Mouse (Mus musculus): Measurements from ENCODE around the gene 1810049J17Rik.

DNA sequence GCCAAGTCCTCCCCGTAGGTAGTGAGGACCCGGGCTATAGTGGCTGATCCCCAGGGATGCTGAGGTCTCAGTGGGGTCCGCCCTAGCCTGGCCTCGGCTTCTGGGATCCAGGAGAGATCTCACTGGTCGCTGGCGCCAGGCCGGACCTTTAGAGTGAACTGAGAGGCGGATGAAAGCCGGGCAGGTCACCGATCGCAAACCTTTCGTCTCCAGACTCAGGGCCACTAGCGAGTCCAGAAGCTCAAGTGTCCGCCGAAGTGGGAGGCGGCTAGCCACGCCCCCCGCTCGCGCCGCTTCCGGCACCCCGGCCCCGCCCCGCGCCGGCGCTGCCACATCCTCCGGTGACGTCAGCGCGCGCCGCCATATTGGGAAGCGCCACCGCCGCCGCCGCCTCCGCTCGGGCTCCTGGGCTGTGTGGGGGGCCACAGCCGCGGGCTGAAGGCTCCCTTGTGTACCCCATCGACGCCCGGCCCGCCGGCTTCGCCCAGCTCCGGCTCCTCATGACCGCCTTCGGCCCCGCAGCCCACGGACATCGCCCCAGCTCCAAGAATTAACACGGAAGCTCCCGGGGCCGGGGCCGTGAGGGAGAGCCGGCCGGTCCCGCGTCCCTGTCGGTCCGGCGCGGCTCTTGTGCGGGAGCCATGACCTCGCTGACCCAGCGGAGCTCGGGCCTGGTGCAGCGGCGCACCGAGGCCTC is 460 bp downstream of the 1810049J17Rik start, which contains the start of gene Golph3:
- TF ChIP-seq POLR2A (IDR thresholded peaks at IDR 0.05; ENCODE audit: low read depth, low read length): peak; percentile 61
- TF ChIP-seq CTCF (conservative IDR thresholded peaks at IDR 0.05; ENCODE audit: insufficient read depth, insufficient read length, low read depth, low read length): no peak
